Mouse (Mus musculus) heart, postnatal 0 days (tissue): ENCODE data around the gene Fam178b. TPM values are rescaled to one million over a fixed set of nuclear protein-coding genes. Genes with fewer than 3 reads are reported as not detected.

Experiments used
- ATAC-seq: fragments of 200-750 bp; cut with Nextera tagmentation; 2 replicates; pipeline ENCODE4 v1.8.0; 2017; ENCODE audit warnings: low read depth, moderate number of reproducible peaks, moderate library complexity; ENCODE audit not compliant: insufficient read depth
- DNase-seq: peaks from one replicate; pipeline ENCODE4 v3.0.0-alpha.2; 2016; ENCODE audit warnings: low spot score
- H3K27ac ChIP-seq: fragments of 300-500 bp; sonication (generic); 2 replicates; pipeline ENCODE4 v1.5.1; 2014; ENCODE audit warnings: low read depth, mild to moderate bottlenecking
- H3K27me3 ChIP-seq: fragments of 300-500 bp; sonication (generic); 2 replicates; pipeline ENCODE4 v1.6.1; 2014; ENCODE audit warnings: low read length, mixed read lengths; ENCODE audit not compliant: control insufficient read depth, insufficient read depth
- H3K36me3 ChIP-seq: fragments of 300-500 bp; sonication (generic); replicated peaks from 2 replicates; pipeline ENCODE4 v1.6.1; 2014; ENCODE audit warnings: low read length, mixed read lengths; ENCODE audit not compliant: control insufficient read depth, insufficient read depth
- H3K4me1 ChIP-seq: fragments of 300-500 bp; sonication (generic); 2 replicates; pipeline ENCODE4 v1.6.1; 2014; ENCODE audit warnings: antibody characterized with exemption; ENCODE audit not compliant: control insufficient read depth, insufficient read depth
- H3K4me2 ChIP-seq: fragments of 300-500 bp; sonication (generic); 2 replicates; pipeline ENCODE4 v1.6.1; 2014; ENCODE audit warnings: low read depth, mild to moderate bottlenecking, low read length, moderate library complexity
- H3K4me3 ChIP-seq: fragments of 300-500 bp; sonication (generic); 2 replicates; pipeline ENCODE4 v1.5.1; 2014; ENCODE audit warnings: low read depth, low read length
- H3K9ac ChIP-seq: fragments of 300-500 bp; sonication (generic); replicated peaks from 2 replicates; pipeline ENCODE4 v1.6.1; 2014; ENCODE audit warnings: low read depth, low read length, mixed read lengths
- H3K9me3 ChIP-seq: fragments of 300-500 bp; sonication (generic); replicated peaks from 2 replicates; pipeline ENCODE4 v1.6.1; 2016; ENCODE audit warnings: low read length; ENCODE audit not compliant: control insufficient read depth
- CTCF ChIP-seq: IDR thresholded peaks from 2 replicates; pipeline ENCODE4 v1.5.1; 2016; ENCODE audit warnings: antibody characterized with exemption, control low read depth, low read depth
- EP300 ChIP-seq: IDR thresholded peaks from 2 replicates; pipeline ENCODE4 v1.6.1; 2016; ENCODE audit warnings: antibody characterized with exemption, low read depth
- WGBS: fragments of 180-500 bp; shearing (Covaris S2); extraction: QIAGEN DNeasy Blood & Tissue Kit; methylation state at CpG from one replicate; pipeline ENCODE4 v1.1.7; 2014; 5-methylcytosine and 5-hydroxymethylcytosine counted together
- microRNA-seq: library from miRNA; unstranded; fragments of <30 nt; microRNA quantifications from one replicate; pipeline ENCODE4, GENCODE M21; 2016
- polyA plus RNA-seq: library from polyadenylated mRNA; unstranded; fragments of >200 nt; fragmentation: Nextera tagmentation; extraction: Ambion mirVana; gene quantifications from 2 replicates; pipeline ENCODE4 v1.2.1, GENCODE M21; 2015
- total RNA-seq: library from RNA; depleted of rRNA; stranded (reverse); fragments of >200 nt; gene quantifications from 2 replicates; pipeline ENCODE4 v1.2.3, GENCODE M21; 2014; ENCODE audit warnings: low replicate concordance; rRNA removed

Fam178b gene
- total and polyA plus RNA-seq, 2 experiments from 2014 or later: 0.81 TPM; not detected in 1

DNA sequence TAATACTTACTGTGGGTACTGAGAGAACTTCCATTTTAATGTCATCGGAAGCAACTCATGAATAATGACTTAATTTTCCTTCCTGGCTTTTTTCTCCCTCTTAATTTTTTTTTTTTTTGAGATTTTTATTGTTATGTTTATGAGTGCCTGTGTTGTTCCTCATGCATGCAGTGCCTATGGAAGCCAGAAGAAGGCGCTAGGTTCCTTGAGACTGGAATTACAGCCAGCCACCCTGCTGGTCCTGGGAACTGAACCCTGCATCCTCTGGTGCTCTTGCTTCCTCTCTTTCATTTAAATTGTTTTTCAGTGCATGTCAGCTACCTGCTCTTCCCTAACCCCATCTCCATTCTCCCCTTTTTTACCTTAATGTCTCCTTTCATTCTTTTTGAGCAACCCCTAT, 169.3 kb downstream of the Fam178b start:
- 53% methylated on average over 2 of the region's 2 CpGs for WGBS
- H3K27me3 ChIP-seq: no peaks in the 10 kb centered on the region
- H3K4me3 ChIP-seq: peak overlapping the region; percentile 92
- H3K4me1 ChIP-seq: peaks cover 20% of the 10 kb centered on the region
- H3K9me3 ChIP-seq: no peaks in the 10 kb centered on the region
- TF ChIP-seq CTCF: peak; percentile 45
- TF ChIP-seq EP300: no peak
- H3K4me2 ChIP-seq: peak overlapping the region; percentile 99
- H3K36me3 ChIP-seq: peaks cover 22% of the 10 kb centered on the region; the same call in 1 of the 2 replicates
- H3K9ac ChIP-seq: no peak overlapping the region
- no peak overlapping the region for H3K27ac ChIP-seq
- ATAC-seq: no peak
- DNase-seq: no peak

DNA sequence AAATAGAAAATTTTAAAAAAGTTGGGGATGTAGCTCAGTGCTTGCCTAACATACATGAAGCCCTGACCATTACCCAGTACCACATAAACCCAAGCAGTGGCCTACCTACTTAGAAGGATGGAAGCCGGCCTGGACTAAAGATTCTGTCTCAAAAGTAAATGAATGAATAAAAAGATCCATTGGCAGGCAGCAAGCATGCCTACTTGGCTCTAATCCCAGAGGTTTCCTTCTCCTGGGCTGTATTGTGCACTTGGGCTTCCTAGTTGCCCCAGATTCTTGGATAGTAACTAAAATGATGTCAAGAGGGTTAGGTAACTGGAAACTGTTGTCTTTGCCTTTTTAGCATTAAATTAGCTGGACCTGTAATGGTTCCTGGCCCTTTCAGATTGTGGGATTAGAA, 169.7 kb downstream of the Fam178b start:
- ATAC-seq (no peak), DNase-seq (no peak)
- no peaks in the 10 kb centered on the region for H3K27me3 ChIP-seq
- peaks cover 20% of the 10 kb centered on the region for H3K4me1 ChIP-seq
- TF ChIP-seq EP300 (no peak), CTCF (no peak)
- H3K4me3 ChIP-seq: peak overlapping the region; percentile 92
- no peaks in the 10 kb centered on the region for H3K9me3 ChIP-seq
- H3K4me2 ChIP-seq: peak overlapping the region; percentile 99
- 4% methylated on average over 1 of the region's 1 CpGs for WGBS
- peaks cover 18% of the 10 kb centered on the region; the same call in 1 of the 2 replicates for H3K36me3 ChIP-seq
- H3K27ac ChIP-seq: peak overlapping the region; percentile 99
- peak overlapping the region; percentile 87 for H3K9ac ChIP-seq

DNA sequence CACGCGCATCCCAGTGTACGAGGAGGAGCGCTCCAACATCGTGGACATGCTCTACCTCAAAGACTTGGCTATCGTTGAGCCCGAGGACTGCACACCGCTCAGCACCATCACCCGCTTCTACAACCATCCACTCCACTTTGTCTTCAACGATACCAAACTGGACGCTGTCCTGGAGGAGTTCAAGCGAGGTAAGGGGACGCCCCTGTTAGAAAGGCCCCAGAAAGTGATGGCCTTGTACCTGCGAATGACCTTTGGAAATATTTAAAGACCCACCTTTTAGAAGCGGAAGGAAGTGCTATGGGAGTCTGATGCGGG, 170.1 kb downstream of the Fam178b start:
- H3K27me3 ChIP-seq: no peaks in the 10 kb centered on the region
- TF ChIP-seq CTCF (no peak), EP300 (no peak)
- no peaks in the 10 kb centered on the region for H3K9me3 ChIP-seq
- peak overlapping the region; percentile 99 for H3K4me2 ChIP-seq
- H3K4me3 ChIP-seq: peak overlapping the region; percentile 92
- peaks cover 15% of the 10 kb centered on the region; the same call in 1 of the 2 replicates for H3K36me3 ChIP-seq
- ATAC-seq (no peak), DNase-seq (no peak)
- WGBS: 2% methylated on average over 16 of the region's 16 CpGs
- H3K4me1 ChIP-seq: peaks cover 20% of the 10 kb centered on the region
- peak overlapping the region; percentile 99 for H3K27ac ChIP-seq
- peak overlapping the region; percentile 87 for H3K9ac ChIP-seq

Small RNA genes lying within 50 kb of the gene (microRNA-seq; reads per million reads assigned to microRNA genes)
- gene Gm24133: not detected

Other genes starting within 250 kb of the Fam178b start
- 6.4 and 8.2 TPM in 2 replicates for gene Lman2l, start 237.9 kb downstream of the Fam178b start, total RNA-seq
- 22.3 and 25.4 TPM in 2 replicates for gene Lman2l, start 237.9 kb downstream of the Fam178b start, polyA plus RNA-seq
- 5.2 and 7.4 TPM in 2 replicates for gene Cnnm4, start 211.6 kb downstream of the Fam178b start, total RNA-seq
- gene Cnnm4, start 211.6 kb downstream of the Fam178b start, polyA plus RNA-seq: 3.6 and 4.2 TPM in 2 replicates
- gene Cnnm3, start 171.3 kb downstream of the Fam178b start, total RNA-seq: 10.2 and 21.4 TPM in 2 replicates
- 2.0 and 2.2 TPM in 2 replicates for gene Cnnm3, start 171.3 kb downstream of the Fam178b start, polyA plus RNA-seq
- 62.2 and 93.8 TPM in 2 replicates for gene Ankrd23, start 146.3 kb downstream of the Fam178b start, total RNA-seq
- gene Ankrd23, start 146.3 kb downstream of the Fam178b start, polyA plus RNA-seq: 26.7 and 34.2 TPM in 2 replicates
- gene Gm42417, start 143.8 kb downstream of the Fam178b start, total RNA-seq: not detected in 2 replicates
- gene Gm42417, start 143.8 kb downstream of the Fam178b start, polyA plus RNA-seq: 1.2 TPM in 1 of 2 replicates, not detected in the other
- gene Ankrd39, start 135.7 kb downstream of the Fam178b start, total RNA-seq: 32.7 and 34.9 TPM in 2 replicates
- gene Ankrd39, start 135.7 kb downstream of the Fam178b start, polyA plus RNA-seq: 26.6 and 29.0 TPM in 2 replicates
- 11.9 and 13.2 TPM in 2 replicates for gene Sema4c, start 124.8 kb downstream of the Fam178b start, total RNA-seq
- gene Sema4c, start 124.8 kb downstream of the Fam178b start, polyA plus RNA-seq: 5.7 and 6.1 TPM in 2 replicates
- 1,006 and 1,233 TPM in 2 replicates for gene Cox5b, start 8.3 kb upstream of the Fam178b start, total RNA-seq
- gene Cox5b, start 8.3 kb upstream of the Fam178b start, polyA plus RNA-seq: 2,595 and 2,702 TPM in 2 replicates
- gene 4933424G06Rik, start 27.0 kb upstream of the Fam178b start, total RNA-seq: not detected in 2 replicates
- gene 4933424G06Rik, start 27.0 kb upstream of the Fam178b start, polyA plus RNA-seq: not detected in 2 replicates
- 80.5 and 96.8 TPM in 2 replicates for gene Actr1b, start 31.2 kb upstream of the Fam178b start, total RNA-seq
- gene Actr1b, start 31.2 kb upstream of the Fam178b start, polyA plus RNA-seq: 67.1 and 67.5 TPM in 2 replicates
- gene Zap70, start 78.6 kb upstream of the Fam178b start, total RNA-seq: 0.12 TPM in 1 of 2 replicates, not detected in the other
- gene Zap70, start 78.6 kb upstream of the Fam178b start, polyA plus RNA-seq: 0.08 and 0.12 TPM in 2 replicates